In the genomic region with DNA sequence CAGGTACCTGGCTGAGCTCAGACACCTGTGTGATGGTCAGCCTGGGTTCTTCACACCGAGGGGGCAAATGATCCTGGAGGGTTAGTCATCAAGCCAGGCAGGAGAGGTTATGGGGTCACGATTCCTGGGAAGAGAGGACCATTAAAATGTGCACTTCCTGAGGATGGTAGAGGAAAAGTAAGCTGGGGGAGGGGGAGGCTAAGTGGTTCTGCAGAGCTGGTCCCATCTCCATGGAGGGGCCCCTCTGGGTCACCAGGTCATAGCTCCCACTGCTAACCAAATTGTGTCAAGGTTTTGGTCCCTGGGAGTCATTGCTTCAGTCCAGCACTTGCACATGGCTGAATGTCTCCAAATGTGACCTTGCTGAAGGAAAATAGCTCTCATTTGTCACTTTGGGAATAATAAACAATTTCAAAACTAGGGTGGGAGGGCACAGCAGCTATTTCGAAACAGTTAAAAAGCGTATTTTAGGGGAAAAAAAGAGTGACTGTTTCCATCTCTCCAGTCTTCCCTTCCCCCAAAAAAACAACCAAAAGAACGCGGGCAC, we compare ENCODE assay signal across 27 mouse cellular contexts.
A peak's percentile ranks its signal among the peaks of the same experiment; 100 is the strongest.
DNase-seq lines count a peak whose midpoint lies in the region; ATAC-seq lines count a peak whose summit lies in the region.
"Had no signal": no experiment of that assay in that cellular context is flagged by ENCODE, and none has a peak within 500 bp of the region (broad histone marks: within the 10 kb centered on the region; RNA-seq: fewer than 3 reads in every experiment).

No protein-coding gene starts in this region.

- H3K4me3 ChIP-seq in heart, embryonic 12.5 days, result no peak overlapping the region
- H3K4me3 ChIP-seq in lung, embryonic 16.5 days (ENCODE audit: low read length), result no peak overlapping the region
- H3K4me3 ChIP-seq: hindbrain, embryonic 15.5 days; liver, embryonic 13.5 days; midbrain, embryonic 10.5 days; myocyte; neural tube, embryonic 13.5 days had no signal

- no peak for DNase-seq in heart, postnatal 25 days (ENCODE audit: low spot score)
- DNase-seq in lung, postnatal 10 days, result no peak
- DNase-seq in embryo, embryonic 10.5 days (ENCODE audit: low spot score), result peak; percentile 60
- peak; percentile 31 for DNase-seq in lung, postnatal 36 days
- DNase-seq: B cell, adult 2 months; cerebellum, adult 18-20 months; cerebellum, postnatal 14 days; forebrain, postnatal 0 days; gastrocnemius, postnatal 14 days; heart, adult 11 months; heart, postnatal 36 days; kidney, postnatal 25 days; layer of hippocampus, postnatal 36 days; liver, embryonic 13.5 days; retina, postnatal 1 day; thymus, postnatal 36 days had no signal

- H3K9ac ChIP-seq in heart, embryonic 12.5 days, result no peak overlapping the region
- no peak overlapping the region for H3K9ac ChIP-seq in lung, embryonic 16.5 days (ENCODE audit: low read length)
- H3K9ac ChIP-seq: forebrain, postnatal 0 days; hindbrain, embryonic 15.5 days; liver, embryonic 13.5 days; neural tube, embryonic 13.5 days had no signal

- H3K27ac ChIP-seq in heart, embryonic 12.5 days (ENCODE audit: poor library complexity, severe bottlenecking), result peak overlapping the region; percentile 6; the same call in 1 of the 2 replicates
- 0 out of 2 replicates have a peak overlapping the region, but pooled peaks have one; percentile 1 for H3K27ac ChIP-seq in lung, embryonic 16.5 days (ENCODE audit: low read length)
- H3K27ac ChIP-seq: hindbrain, embryonic 15.5 days; liver, embryonic 13.5 days; midbrain, embryonic 10.5 days; neural tube, embryonic 13.5 days had no signal

- H3K36me3 ChIP-seq in heart, embryonic 12.5 days, result no peaks in the 10 kb centered on the region
- no peaks in the 10 kb centered on the region for H3K36me3 ChIP-seq in lung, embryonic 16.5 days (ENCODE audit: control insufficient read depth, insufficient read depth, low read length)
- H3K36me3 ChIP-seq: G1E; hindbrain, embryonic 15.5 days; liver, embryonic 13.5 days; midbrain, embryonic 10.5 days; neural tube, embryonic 13.5 days had no signal

- intact Hi-C loops in heart, postnatal 25 days (cut with DNase I), result no loop called here

- H3K4me1 ChIP-seq in heart, embryonic 12.5 days (replicated peaks), result peaks cover 51% of the 10 kb centered on the region
- H3K4me1 ChIP-seq in lung, embryonic 16.5 days (replicated peaks; ENCODE audit: control insufficient read depth, insufficient read depth, low read length), result peaks cover 28% of the 10 kb centered on the region

- no peak for ATAC-seq in heart, embryonic 12.5 days (ENCODE audit: insufficient number of reproducible peaks, low FRiP score)
- peak; percentile 3; the same call in 1 of the 2 replicates for ATAC-seq in lung, embryonic 16.5 days (ENCODE audit: low read depth)
- ATAC-seq in inflammation-experienced regulatory T-cells, adult 6 months, result no peak
- ATAC-seq: forebrain, postnatal 0 days; midbrain, embryonic 16.5 days; Patski had no signal

- no peaks in the 10 kb centered on the region for H3K9me3 ChIP-seq in heart, embryonic 12.5 days (replicated peaks)
- H3K9me3 ChIP-seq in lung, embryonic 16.5 days (ENCODE audit: control insufficient read depth, low read length), result no peaks in the 10 kb centered on the region
- H3K9me3 ChIP-seq: hindbrain, embryonic 15.5 days; liver, embryonic 13.5 days; midbrain, embryonic 10.5 days; neural tube, embryonic 13.5 days had no signal

- 53% methylated on average over 6 of the region's 6 CpGs for WGBS in heart, embryonic 12.5 days
- 22% methylated on average over 6 of the region's 6 CpGs for WGBS in lung, embryonic 16.5 days

- H3K27me3 ChIP-seq in heart, embryonic 12.5 days (replicated peaks), result no peaks in the 10 kb centered on the region
- H3K27me3 ChIP-seq in lung, embryonic 16.5 days (ENCODE audit: control insufficient read depth, insufficient read depth, low read depth, low read length), result no peaks in the 10 kb centered on the region
- H3K27me3 ChIP-seq: hindbrain, embryonic 15.5 days; liver, embryonic 13.5 days; neural tube, embryonic 13.5 days; Patski had no signal

- no peak overlapping the region for H3K4me2 ChIP-seq in heart, embryonic 12.5 days
- 0 out of 2 replicates have a peak overlapping the region, but pooled peaks have one; percentile 7 for H3K4me2 ChIP-seq in lung, embryonic 16.5 days (ENCODE audit: low read depth, low read length)
- H3K4me2 ChIP-seq: heart, embryonic 11.5 days; hindbrain, embryonic 15.5 days; liver, embryonic 13.5 days; neural tube, embryonic 13.5 days had no signal

Comparison
In these comparisons a context has a peak if more than half of its experiments do, and no peak if none do; other contexts are left out.
1. DNase-seq: peak in embryo, embryonic 10.5 days (single experiment) and lung, postnatal 36 days (single experiment); none in heart, postnatal 25 days (single experiment) and lung, postnatal 10 days (single experiment).